Mouse (Mus musculus): ENCODE measurements around the gene Arhgef2.

The Arhgef2 gene

GRCm38 (mm10) chr3:88620992-88621536 lies 15.3 kb downstream of the Arhgef2 start:
- peak; percentile 69 to 71 for DNase-seq (ENCODE audit: low spot score in 2 of 2)

GRCm38 (mm10) chr3:88621537-88622112 lies 15.9 kb downstream of the Arhgef2 start:
- DNase-seq (ENCODE audit: low spot score in 2 of 2): peak in 1 of 2 experiments; percentile 42

- DNase-seq (ENCODE audit: low spot score in 2 of 2): peak in 1 of 2 experiments; percentile 43
These were observed 16.6 kb downstream of the Arhgef2 start for GRCm38 (mm10) chr3:88622113-88622940.

GRCm38 (mm10) chr3:88622941-88623345 lies 17.2 kb downstream of the Arhgef2 start:
- DNase-seq (ENCODE audit: low spot score in 2 of 2): no peak

- DNase-seq (ENCODE audit: low spot score in 2 of 2): no peak
These were observed 17.8 kb downstream of the Arhgef2 start for GRCm38 (mm10) chr3:88623346-88624135.

- DNase-seq (ENCODE audit: low spot score in 2 of 2): no peak
These were observed 18.6 kb downstream of the Arhgef2 start for GRCm38 (mm10) chr3:88624324-88624723.

GRCm38 (mm10) chr3:88624951-88625350 lies 19.2 kb downstream of the Arhgef2 start:
- DNase-seq (ENCODE audit: low spot score in 2 of 2): peak; percentile 40 to 63

GRCm38 (mm10) chr3:88625531-88625930 lies 19.8 kb downstream of the Arhgef2 start:
- no peak for DNase-seq (ENCODE audit: low spot score in 2 of 2)

- DNase-seq (ENCODE audit: low spot score in 2 of 2): no peak
These were observed 20.6 kb downstream of the Arhgef2 start for GRCm38 (mm10) chr3:88626316-88626715.

GRCm38 (mm10) chr3:88627114-88627513 lies 21.3 kb downstream of the Arhgef2 start:
- no peak for DNase-seq (ENCODE audit: low spot score in 2 of 2)

- no peak for DNase-seq (ENCODE audit: low spot score in 2 of 2)
These were observed 21.8 kb downstream of the Arhgef2 start for GRCm38 (mm10) chr3:88627535-88627934.

- no peak for DNase-seq (ENCODE audit: low spot score in 2 of 2)
These were observed 23.0 kb downstream of the Arhgef2 start for GRCm38 (mm10) chr3:88628766-88629165.

GRCm38 (mm10) chr3:88629244-88629643 lies 23.5 kb downstream of the Arhgef2 start:
- no peak for DNase-seq (ENCODE audit: low spot score in 2 of 2)

GRCm38 (mm10) chr3:88630018-88630417 lies 24.3 kb downstream of the Arhgef2 start:
- DNase-seq (ENCODE audit: low spot score in 2 of 2): no peak

- no peak for DNase-seq (ENCODE audit: low spot score in 2 of 2)
These were observed 25.1 kb downstream of the Arhgef2 start for GRCm38 (mm10) chr3:88630849-88631341.

GRCm38 (mm10) chr3:88631921-88632587 lies 26.3 kb downstream of the Arhgef2 start:
- no peak for DNase-seq (ENCODE audit: low spot score in 2 of 2)

GRCm38 (mm10) chr3:88633056-88633455 lies 27.3 kb downstream of the Arhgef2 start:
- DNase-seq (ENCODE audit: low spot score in 2 of 2): no peak

- no peak for DNase-seq (ENCODE audit: low spot score in 2 of 2)
These were observed 29.9 kb downstream of the Arhgef2 start for GRCm38 (mm10) chr3:88635506-88636275.

GRCm38 (mm10) chr3:88636555-88636986 lies 30.8 kb downstream of the Arhgef2 start:
- no peak for DNase-seq (ENCODE audit: low spot score in 2 of 2)

GRCm38 (mm10) chr3:88637134-88637533 lies 31.4 kb downstream of the Arhgef2 start:
- no peak for DNase-seq (ENCODE audit: low spot score in 2 of 2)
